Mouse (Mus musculus) ovary, postnatal 14 days (tissue): ENCODE measurements around the gene Sbk1.

Experiments
- DNase-seq: peaks from one replicate; pipeline ENCODE4 v3.0.0; 2022; ENCODE audit warnings: low spot score

The Sbk1 gene

DNA sequence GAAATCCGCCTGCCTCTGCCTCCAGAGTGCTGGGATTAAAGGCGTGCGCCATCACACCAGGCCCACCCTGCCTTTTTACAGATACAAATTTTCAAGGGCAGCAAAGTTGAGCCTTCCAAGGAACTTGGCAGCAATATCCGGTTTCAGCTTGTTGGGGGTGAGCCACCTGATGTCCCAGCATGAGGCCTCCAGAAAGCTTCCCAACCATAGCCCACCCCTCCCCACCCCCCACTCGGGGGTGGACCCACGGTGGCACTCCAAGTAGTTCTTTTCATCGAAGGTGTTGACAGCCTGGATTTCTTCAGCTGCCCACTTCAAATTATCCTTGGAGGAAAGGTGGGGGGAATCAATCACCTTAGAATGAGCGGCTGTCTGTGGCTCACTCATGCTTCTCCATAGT, 66.5 kb downstream of the Sbk1 start:
- DNase-seq = no peak

DNA sequence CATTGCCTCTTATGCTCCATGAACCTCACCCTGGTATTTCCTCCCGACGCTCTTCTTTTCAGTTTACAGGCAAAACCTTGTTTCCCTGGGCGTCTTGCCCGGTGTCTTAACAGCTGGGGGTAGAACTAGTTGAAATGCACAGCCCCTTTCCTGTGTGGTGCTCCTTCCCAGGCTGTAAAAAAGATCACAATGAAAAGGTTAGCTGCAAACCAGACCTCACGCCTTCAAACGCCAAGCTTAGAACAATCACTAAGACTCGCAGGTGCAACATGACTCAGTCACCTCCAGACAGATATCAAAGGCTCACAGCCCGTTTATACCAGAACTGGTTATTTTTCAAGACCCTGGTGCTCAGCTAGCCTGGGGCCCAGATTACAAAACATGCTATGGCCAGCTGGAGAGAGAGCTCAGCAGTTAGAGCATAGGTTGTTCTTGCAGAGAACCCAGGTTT, 67.1 kb downstream of the Sbk1 start:
- DNase-seq = no peak

DNA sequence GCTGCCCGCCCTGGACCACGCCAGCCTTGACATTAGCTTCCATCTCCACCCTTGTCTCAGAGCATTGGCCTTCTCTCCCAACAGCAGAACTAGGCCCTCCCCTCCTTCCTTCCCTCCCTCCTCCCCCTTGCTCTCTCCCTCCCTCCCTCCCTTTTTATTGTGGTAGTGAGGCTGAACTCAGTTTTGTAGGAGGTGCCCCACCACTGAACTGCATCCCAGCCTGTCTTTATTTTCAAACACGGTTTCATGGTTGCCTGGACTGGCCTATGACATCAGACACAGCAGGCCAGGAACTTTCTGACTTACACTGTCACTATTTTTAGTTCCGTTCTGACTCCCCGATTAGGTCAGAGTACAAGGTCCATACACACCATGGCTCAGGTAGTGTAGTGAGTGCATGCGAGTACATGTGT, 67.8 kb downstream of the Sbk1 start:
- DNase-seq = no peak

DNA sequence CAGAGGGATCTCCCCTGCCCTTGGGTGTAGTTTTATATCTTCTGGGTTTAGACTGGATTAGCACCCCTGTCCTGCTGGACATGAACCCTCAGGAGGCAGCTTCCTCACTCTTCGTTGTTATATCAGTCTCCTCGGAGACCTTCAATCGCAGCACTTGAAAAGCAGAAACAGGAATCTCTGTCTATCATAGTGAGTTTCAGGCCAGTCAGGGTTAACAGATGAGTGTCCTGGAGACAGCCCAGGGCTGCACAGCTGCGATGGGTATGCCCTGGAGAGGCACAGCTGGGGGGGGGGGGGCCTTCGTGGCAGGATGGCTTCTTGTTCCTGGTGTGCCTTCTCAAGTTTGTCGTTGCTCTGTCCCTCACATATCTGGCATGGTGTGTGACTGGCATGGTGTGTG, 68.5 kb downstream of the Sbk1 start:
- no peak for DNase-seq
